In genomic region chr17:15580072-15580447, GRCm38 (mm10) we compare ENCODE assay signal across 25 mouse cellular contexts.
"Had no signal": no experiment of that assay in that cellular context is flagged by ENCODE, and none has a peak within 500 bp of the region (broad histone marks: within the 10 kb centered on the region; RNA-seq: fewer than 3 reads in every experiment).

No protein-coding gene starts in this region.

- DNase-seq: forebrain, postnatal 0 days; gastrocnemius, postnatal 14 days; gastrocnemius, postnatal 36 days; heart, adult 11 months; heart, adult 2 months; heart, postnatal 14 days; heart, postnatal 36 days; kidney, adult 11 months; kidney, adult 2 months; kidney, postnatal 14 days; kidney, postnatal 36 days; layer of hippocampus, adult 9-11 months; layer of hippocampus, postnatal 36 days; left cerebral cortex, postnatal 4 days had no signal

- H3K9ac ChIP-seq: forebrain, postnatal 0 days; heart, embryonic 13.5 days; heart, embryonic 15.5 days; hindbrain, embryonic 13.5 days; kidney, embryonic 15.5 days; limb, embryonic 13.5 days; limb, embryonic 15.5 days; liver, embryonic 12.5 days had no signal

- ATAC-seq: forebrain, postnatal 0 days; hindbrain, embryonic 16.5 days; inflammation-experienced regulatory T-cells, adult 6 months; liver, embryonic 12.5 days had no signal

- H3K27ac ChIP-seq: heart, adult 2 months; heart, embryonic 13.5 days; heart, embryonic 15.5 days; hindbrain, embryonic 13.5 days; kidney, embryonic 15.5 days; kidney, postnatal 0 days; limb, embryonic 13.5 days; limb, embryonic 15.5 days; liver, embryonic 12.5 days had no signal

- H3K4me2 ChIP-seq: heart, embryonic 11.5 days; heart, embryonic 13.5 days; heart, embryonic 15.5 days; hindbrain, embryonic 13.5 days; kidney, embryonic 15.5 days; limb, embryonic 13.5 days; limb, embryonic 15.5 days; liver, embryonic 12.5 days had no signal

- H3K4me3 ChIP-seq: heart, adult 2 months; heart, embryonic 13.5 days; heart, embryonic 15.5 days; hindbrain, embryonic 13.5 days; kidney, embryonic 15.5 days; limb, embryonic 13.5 days; limb, embryonic 15.5 days; liver, embryonic 12.5 days had no signal

- H3K36me3 ChIP-seq: heart, embryonic 13.5 days; heart, embryonic 15.5 days; hindbrain, embryonic 13.5 days; kidney, embryonic 15.5 days; limb, embryonic 13.5 days; limb, embryonic 15.5 days; liver, embryonic 12.5 days had no signal

- H3K9me3 ChIP-seq: heart, embryonic 13.5 days; heart, embryonic 15.5 days; hindbrain, embryonic 13.5 days; kidney, embryonic 15.5 days; limb, embryonic 13.5 days; limb, embryonic 15.5 days; liver, embryonic 12.5 days had no signal

- H3K4me1 ChIP-seq: heart, embryonic 13.5 days; heart, embryonic 15.5 days; kidney, embryonic 15.5 days; limb, embryonic 13.5 days; liver, embryonic 12.5 days had no signal

- H3K27me3 ChIP-seq: heart, embryonic 15.5 days had no signal
